Mouse (Mus musculus) myocyte (in vitro differentiated cells): ENCODE measurements around the gene Pan3.

Experiments used
- CEBPB ChIP-seq: IDR thresholded peaks from 2 replicates; pipeline ENCODE4 v1.6.1; 2011; ENCODE audit warnings: mild to moderate bottlenecking, moderate library complexity; ENCODE audit not compliant: poor library complexity, insufficient read depth, severe bottlenecking
- E2F4 ChIP-seq: IDR thresholded peaks from one replicate; pipeline ENCODE4 v1.6.1; 2011; ENCODE audit warnings: mild to moderate bottlenecking, control low read depth, moderate library complexity; ENCODE audit not compliant: insufficient read depth
- MAX ChIP-seq: IDR thresholded peaks from one replicate; pipeline ENCODE4 v1.6.1; 2011; ENCODE audit warnings: low read depth, mild to moderate bottlenecking, control low read depth
- MYOD1 ChIP-seq, 3 experiments: IDR thresholded peaks; one replicate each; pipeline ENCODE4 v1.6.1; 2011; ENCODE audit warnings: control low read depth in 2 of 3, low read depth in 2 of 3, mild to moderate bottlenecking in 2 of 3, moderate library complexity in 1 of 3; ENCODE audit not compliant: insufficient read length in 2 of 3, control insufficient read depth in 1 of 3
- MYOG ChIP-seq, 3 experiments: IDR thresholded peaks; one replicate each; pipeline ENCODE4 v1.6.1; 2011; ENCODE audit warnings: control low read depth in 2 of 3, low read depth in 2 of 3, mild to moderate bottlenecking in 2 of 3; ENCODE audit not compliant: insufficient read length in 2 of 3, control insufficient read depth in 1 of 3, insufficient read depth in 1 of 3
- POLR2A ChIP-seq: IDR thresholded peaks from one replicate; pipeline ENCODE4 v1.6.1; 2011; ENCODE audit warnings: low read depth, mild to moderate bottlenecking, control low read depth, moderate library complexity; ENCODE audit not compliant: insufficient read length
- POLR2AphosphoS2 ChIP-seq: IDR thresholded peaks from one replicate; pipeline ENCODE4 v1.6.1; 2011; ENCODE audit warnings: low read depth, control low read depth; ENCODE audit not compliant: insufficient read length
- REST ChIP-seq: IDR thresholded peaks from one replicate; pipeline ENCODE4 v1.6.1; 2011; ENCODE audit warnings: mild to moderate bottlenecking, control low read depth, moderate library complexity; ENCODE audit not compliant: insufficient read depth, insufficient read length
- SRF ChIP-seq: IDR thresholded peaks from one replicate; pipeline ENCODE4 v1.6.1; 2011; ENCODE audit warnings: low read depth; ENCODE audit not compliant: control insufficient read depth, insufficient read length
- TCF12 ChIP-seq: IDR thresholded peaks from one replicate; pipeline ENCODE4 v1.6.1; 2011; ENCODE audit warnings: mild to moderate bottlenecking, control low read depth; ENCODE audit not compliant: poor library complexity, insufficient read depth, severe bottlenecking
- TCF3 ChIP-seq: IDR thresholded peaks from one replicate; pipeline ENCODE4 v1.6.1; 2011; ENCODE audit warnings: low read depth, control low read depth; ENCODE audit not compliant: insufficient read length
- USF1 ChIP-seq: IDR thresholded peaks from one replicate; pipeline ENCODE4 v1.6.1; 2011; ENCODE audit warnings: low read depth, mild to moderate bottlenecking, control low read depth, moderate library complexity

DNA sequence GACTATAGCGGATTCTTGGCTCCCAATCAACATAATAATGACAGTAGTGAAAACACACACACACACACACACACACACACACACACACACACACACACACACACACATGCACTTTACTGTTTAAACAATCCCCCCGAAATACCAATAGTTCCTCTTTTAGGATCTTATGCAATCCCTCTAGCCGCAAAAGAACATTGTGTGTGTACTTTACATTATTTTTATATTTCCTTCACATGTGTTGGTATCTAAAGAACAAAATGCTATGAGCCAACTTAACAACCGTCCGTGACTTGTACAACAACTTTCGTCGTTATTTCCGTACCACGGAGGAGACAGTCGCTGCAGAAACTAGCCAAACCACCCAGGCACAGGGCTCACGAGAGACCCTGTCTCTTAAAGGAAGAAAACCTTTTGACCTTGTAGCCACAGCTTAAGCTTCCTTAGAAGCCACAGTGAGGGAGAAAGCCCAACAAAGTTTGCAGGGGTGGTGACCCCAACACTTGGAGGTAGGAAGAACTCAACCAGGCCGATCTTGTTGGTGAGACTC lies 37.2 kb upstream of the Pan3 start:
- no peak for TF ChIP-seq REST
- TF ChIP-seq SRF = no peak
- TF ChIP-seq POLR2A = no peak
- TF ChIP-seq USF1 = no peak
- TF ChIP-seq TCF12 = no peak
- TF ChIP-seq MYOG (IDR thresholded peaks at IDR 0.05; ENCODE audit: control insufficient read depth in 1 of 3, insufficient read depth in 1 of 3, insufficient read length in 2 of 3, low read depth in 2 of 3) = no peak
- no peak for TF ChIP-seq MYOD1 (IDR thresholded peaks at IDR 0.05; ENCODE audit: control insufficient read depth in 1 of 3, insufficient read length in 2 of 3, low read depth in 2 of 3)
- no peak for TF ChIP-seq CEBPB
- TF ChIP-seq MAX = no peak
- TF ChIP-seq POLR2AphosphoS2 = no peak
- no peak for TF ChIP-seq E2F4
- TF ChIP-seq TCF3 = no peak
